Mouse (Mus musculus) bone marrow, adult 2 months (tissue): ENCODE measurements around the gene Cotl1. TPM values are rescaled to one million over a fixed set of nuclear protein-coding genes. Genes with fewer than 3 reads are reported as not detected.

ENCODE experiments used
- H3K27ac ChIP-seq: fragments of 200-500 bp; 2 replicates; pipeline ENCODE4 v1.5.1; 2012; ENCODE audit warnings: low read depth, mild to moderate bottlenecking, control low read depth, inconsistent platforms, low read length; ENCODE audit not compliant: control insufficient read depth, poor library complexity, insufficient read depth
- H3K4me1 ChIP-seq: fragments of 200-500 bp; 2 replicates; pipeline ENCODE4 v1.6.1; 2011; ENCODE audit warnings: low read length; ENCODE audit not compliant: control insufficient read depth, insufficient read depth
- H3K4me3 ChIP-seq: fragments of 200-500 bp; replicated peaks from 2 replicates; pipeline ENCODE3; 2011; ENCODE audit warnings: mild to moderate bottlenecking, low read depth, low read length, control low read depth; ENCODE audit not compliant: control insufficient read depth
- CTCF ChIP-seq: fragments of 200-500 bp; IDR thresholded peaks from 2 replicates; pipeline ENCODE4 v1.5.1; 2011; ENCODE audit warnings: low read length, control low read depth; ENCODE audit not compliant: control insufficient read depth, insufficient read depth
- POLR2A ChIP-seq: fragments of 200-500 bp; IDR thresholded peaks from 2 replicates; pipeline ENCODE4 v1.6.1; 2011; ENCODE audit warnings: low read depth, mild to moderate bottlenecking, control low read depth, low read length, borderline replicate concordance; ENCODE audit not compliant: control insufficient read depth
- WGBS: fragments of 180-500 bp; shearing (Covaris S2); methylation state at CpG from one replicate; pipeline ENCODE4 v1.1.7; 2018; 5-methylcytosine and 5-hydroxymethylcytosine counted together
- polyA plus RNA-seq: library from polyadenylated mRNA; stranded (reverse); fragments of >200 nt; gene quantifications from 2 replicates; pipeline ENCODE4 v1.2.4, GENCODE M21; 2011; ENCODE audit warnings: low replicate concordance; ENCODE audit not compliant: missing spikeins, insufficient read depth, insufficient read length

Gene Cotl1
- polyA plus RNA-seq, 1 experiment = 247 TPM

DNA sequence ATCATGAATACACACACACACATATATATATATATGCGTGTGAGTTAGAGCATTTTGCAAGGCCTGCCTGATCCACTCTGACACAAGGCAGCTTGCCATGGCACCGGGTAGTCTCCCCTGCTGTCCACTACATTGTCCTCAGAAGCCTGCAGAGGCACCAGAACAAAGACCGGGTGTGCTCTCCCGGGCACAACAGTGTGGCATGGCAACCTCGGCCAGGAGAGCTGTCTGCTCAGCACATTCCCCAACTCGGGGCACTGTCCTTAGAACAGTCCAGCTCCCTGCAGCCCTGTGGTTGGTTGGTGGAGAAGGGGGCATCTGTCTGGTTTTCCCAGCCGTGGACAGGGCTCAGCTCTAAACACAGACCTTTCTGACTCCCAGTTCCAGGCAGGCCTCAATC, 21.0 kb downstream of the Cotl1 start:
- TF ChIP-seq CTCF (no peak), POLR2A (no peak)
- 86% methylated on average over 7 of the region's 7 CpGs for WGBS
- Histone ChIP-seq H3K4me1 (peaks cover 13% of the 10 kb centered on the region), H3K4me3 (no peak overlapping the region), H3K27ac (no peak overlapping the region)

DNA sequence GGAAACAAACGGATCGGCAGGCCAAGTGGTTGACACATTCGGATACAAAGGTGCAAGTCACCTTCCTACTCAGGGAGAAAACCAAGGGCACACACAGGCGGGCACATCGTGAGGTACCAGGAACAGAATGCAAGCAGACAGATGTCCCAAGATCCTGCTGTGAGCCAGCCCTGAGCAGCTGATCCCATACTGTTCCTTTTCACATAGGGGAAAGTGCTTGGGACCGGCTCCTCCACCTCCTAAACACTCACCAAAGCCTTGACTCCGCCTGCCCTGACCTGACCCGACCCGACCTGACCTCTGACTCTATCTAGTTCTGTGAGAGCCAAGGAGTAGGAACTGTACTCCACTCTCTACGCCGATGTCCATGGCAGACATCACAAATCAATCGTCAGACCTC, 22.9 kb downstream of the Cotl1 start:
- H3K4me1 ChIP-seq = peaks cover 19% of the 10 kb centered on the region
- H3K27ac ChIP-seq = peak overlapping the region; percentile 42
- 41% methylated on average over 12 of the region's 12 CpGs for WGBS
- no peak for TF ChIP-seq CTCF
- TF ChIP-seq POLR2A = no peak
- no peak overlapping the region for H3K4me3 ChIP-seq

- no peak overlapping the region for H3K4me3 ChIP-seq
- 80% methylated on average over 6 of the region's 6 CpGs for WGBS
- TF ChIP-seq CTCF (no peak), POLR2A (no peak)
- H3K4me1 ChIP-seq = peaks cover 26% of the 10 kb centered on the region
- no peak overlapping the region for H3K27ac ChIP-seq
Measured at GRCm38 (mm10) chr8:119816219-119816618, 24.1 kb downstream of the Cotl1 start.

DNA sequence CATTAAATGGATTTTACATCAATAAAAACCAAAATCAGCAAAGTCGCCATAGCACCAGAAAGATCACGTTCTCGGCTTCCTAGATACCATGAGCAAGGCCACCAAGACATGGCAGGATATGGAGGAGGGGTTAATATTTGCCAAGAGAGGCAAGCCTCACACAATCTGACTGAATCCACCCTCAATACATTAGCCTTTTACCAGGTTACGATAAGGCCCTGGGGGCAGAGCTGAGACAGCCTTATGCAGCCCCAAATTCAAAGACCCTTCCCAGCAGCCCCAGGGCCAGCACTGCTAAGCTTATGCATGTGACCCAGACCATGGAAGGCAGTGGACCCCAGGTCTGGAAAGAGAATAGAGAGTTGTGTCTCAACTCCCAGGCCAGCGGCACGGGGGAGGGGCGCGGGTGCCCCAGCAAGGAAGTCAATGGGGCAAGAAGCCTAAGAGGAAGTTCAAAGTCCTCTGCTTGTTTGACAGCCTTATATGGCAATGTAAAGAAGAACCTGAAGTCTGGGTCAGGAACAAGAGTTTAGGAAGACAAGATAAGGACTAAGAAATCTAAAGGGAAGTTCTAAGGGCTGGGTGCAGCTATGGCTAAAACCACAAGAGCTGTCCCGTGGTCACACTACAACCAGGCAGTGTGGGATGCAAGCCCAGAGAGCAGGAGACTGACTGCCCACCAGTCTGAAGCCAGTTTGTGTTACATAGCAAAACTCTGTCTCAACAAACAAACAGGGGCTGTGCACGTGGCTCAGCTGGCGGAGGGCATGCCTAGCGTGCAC, 27.5 kb downstream of the Cotl1 start:
- H3K4me1 ChIP-seq = peaks cover 24% of the 10 kb centered on the region
- 12% methylated on average over 12 of the region's 12 CpGs for whole genome bisulfite sequencing
- peak overlapping the region; percentile 29 for H3K4me3 ChIP-seq
- peak overlapping the region; percentile 96 for H3K27ac ChIP-seq
- no peak for TF ChIP-seq POLR2A
- no peak for TF ChIP-seq CTCF

DNA sequence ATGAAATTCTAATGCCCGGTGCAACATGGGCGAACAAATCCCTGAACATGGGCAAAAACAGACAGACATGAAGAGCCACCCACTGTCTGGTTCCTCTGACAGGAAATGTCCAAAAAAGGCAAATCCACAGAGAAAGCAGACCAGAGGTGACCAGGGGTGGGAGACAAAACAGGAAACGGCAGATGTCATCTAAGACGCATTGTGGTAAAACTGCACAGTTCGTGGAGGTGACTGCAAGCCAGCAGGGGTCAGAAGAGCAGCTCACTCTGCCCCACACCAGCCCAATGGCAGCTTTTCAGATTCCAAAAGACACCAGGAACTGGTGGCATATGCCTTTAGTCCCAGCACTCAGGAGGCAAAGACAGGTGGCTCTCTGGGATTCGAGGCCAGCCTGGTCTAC, 28.4 kb downstream of the Cotl1 start:
- 18% methylated on average over 6 of the region's 6 CpGs for WGBS
- TF ChIP-seq POLR2A (no peak), CTCF (peak; percentile 78)
- Histone ChIP-seq H3K4me1 (peaks cover 22% of the 10 kb centered on the region), H3K4me3 (no peak overlapping the region), H3K27ac (peak overlapping the region; percentile 87)

GRCm38 (mm10) chr8:119810953-119811499, 29.3 kb downstream of the Cotl1 start:
- Histone ChIP-seq H3K27ac (peak overlapping the region; percentile 87; the same call in 1 of the 2 replicates), H3K4me3 (no peak overlapping the region), H3K4me1 (peaks cover 21% of the 10 kb centered on the region)
- 72% methylated on average over 14 of the region's 14 CpGs for WGBS
- TF ChIP-seq POLR2A (no peak), CTCF (no peak)

- H3K4me1 ChIP-seq = peaks cover 19% of the 10 kb centered on the region
- TF ChIP-seq CTCF = no peak
- TF ChIP-seq POLR2A = no peak
- 89% methylated on average over 23 of the region's 23 CpGs for WGBS
- H3K27ac ChIP-seq = no peak overlapping the region
- H3K4me3 ChIP-seq = no peak overlapping the region
Measured at GRCm38 (mm10) chr8:119810127-119810868, 30.0 kb downstream of the Cotl1 start.

DNA sequence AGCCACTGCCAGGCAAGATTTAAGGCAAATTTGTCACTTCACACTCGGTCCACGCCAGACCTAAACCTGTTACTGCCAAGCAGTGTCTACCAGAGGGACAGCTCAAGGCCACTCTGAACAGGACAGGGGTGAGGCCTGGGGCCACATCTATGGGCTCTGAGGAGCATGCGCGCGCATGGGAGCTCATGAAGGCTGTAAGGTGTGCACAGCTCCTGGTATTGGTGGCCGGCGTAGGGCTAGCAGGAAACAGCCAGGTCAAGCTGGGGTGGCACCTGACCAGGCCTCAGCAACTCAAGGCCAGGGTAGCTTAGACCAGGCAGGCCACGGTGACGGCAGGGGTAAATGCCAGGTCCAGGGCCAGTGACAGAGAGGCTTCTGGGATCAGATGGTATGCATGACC, 30.7 kb downstream of the Cotl1 start:
- WGBS = 91% methylated on average over 9 of the region's 9 CpGs
- Histone ChIP-seq H3K4me1 (peaks cover 19% of the 10 kb centered on the region), H3K4me3 (no peak overlapping the region), H3K27ac (no peak overlapping the region)
- no peak for TF ChIP-seq POLR2A
